Mouse (Mus musculus) bone marrow, adult 2 months (tissue): ENCODE measurements around the gene Igsf23. TPM values are rescaled to one million over a fixed set of nuclear protein-coding genes. Genes with fewer than 3 reads are reported as not detected.

Experiments used
- H3K27ac ChIP-seq: fragments of 200-500 bp; 2 replicates; pipeline ENCODE4 v1.5.1; 2012; ENCODE audit warnings: low read depth, mild to moderate bottlenecking, control low read depth, inconsistent platforms, low read length; ENCODE audit not compliant: control insufficient read depth, poor library complexity, insufficient read depth
- H3K4me1 ChIP-seq: fragments of 200-500 bp; 2 replicates; pipeline ENCODE4 v1.6.1; 2011; ENCODE audit warnings: low read length; ENCODE audit not compliant: control insufficient read depth, insufficient read depth
- H3K4me3 ChIP-seq: fragments of 200-500 bp; replicated peaks from 2 replicates; pipeline ENCODE3; 2011; ENCODE audit warnings: mild to moderate bottlenecking, low read depth, low read length, control low read depth; ENCODE audit not compliant: control insufficient read depth
- CTCF ChIP-seq: fragments of 200-500 bp; IDR thresholded peaks from 2 replicates; pipeline ENCODE4 v1.5.1; 2011; ENCODE audit warnings: low read length, control low read depth; ENCODE audit not compliant: control insufficient read depth, insufficient read depth
- POLR2A ChIP-seq: fragments of 200-500 bp; IDR thresholded peaks from 2 replicates; pipeline ENCODE4 v1.6.1; 2011; ENCODE audit warnings: low read depth, mild to moderate bottlenecking, control low read depth, low read length, borderline replicate concordance; ENCODE audit not compliant: control insufficient read depth
- WGBS: fragments of 180-500 bp; shearing (Covaris S2); methylation state at CpG from one replicate; pipeline ENCODE4 v1.1.7; 2018; 5-methylcytosine and 5-hydroxymethylcytosine counted together
- polyA plus RNA-seq: library from polyadenylated mRNA; stranded (reverse); fragments of >200 nt; gene quantifications from 2 replicates; pipeline ENCODE4 v1.2.4, GENCODE M21; 2011; ENCODE audit warnings: low replicate concordance; ENCODE audit not compliant: missing spikeins, insufficient read depth, insufficient read length

Gene Igsf23
- polyA plus RNA-seq, 1 experiment, result not detected

- H3K4me3 ChIP-seq, result no peak overlapping the region
- H3K4me1 ChIP-seq, result peaks cover 1% of the 10 kb centered on the region; the same call in 1 of the 2 replicates
- WGBS, result 89% methylated on average over 5 of the region's 5 CpGs
- no peak for TF ChIP-seq CTCF
- TF ChIP-seq POLR2A, result no peak
- H3K27ac ChIP-seq, result no peak overlapping the region
Observed at GRCm38 (mm10) chr7:19928486-19928885, 22.1 kb downstream of the Igsf23 start.

- H3K4me3 ChIP-seq, result no peak overlapping the region
- no peak overlapping the region for H3K27ac ChIP-seq
- TF ChIP-seq POLR2A (no peak), CTCF (no peak)
- H3K4me1 ChIP-seq, result peaks cover 2% of the 10 kb centered on the region; the same call in 1 of the 2 replicates
- WGBS, result 15% methylated on average over 2 of the region's 2 CpGs
Observed at GRCm38 (mm10) chr7:19926849-19927480, 23.6 kb downstream of the Igsf23 start.

- TF ChIP-seq POLR2A (no peak), CTCF (no peak)
- 81% methylated on average over 1 of the region's 1 CpGs for WGBS
- H3K4me3 ChIP-seq, result no peak overlapping the region
- H3K4me1 ChIP-seq, result peaks cover 2% of the 10 kb centered on the region; the same call in 1 of the 2 replicates
- no peak overlapping the region for H3K27ac ChIP-seq
Observed at GRCm38 (mm10) chr7:19925376-19925775, 25.2 kb downstream of the Igsf23 start.

GRCm38 (mm10) chr7:19923797-19924196 lies 26.8 kb downstream of the Igsf23 start:
- WGBS, result 27% methylated on average over 10 of the region's 15 CpGs
- peaks cover 2% of the 10 kb centered on the region; the same call in 1 of the 2 replicates for H3K4me1 ChIP-seq
- no peak overlapping the region for H3K27ac ChIP-seq

GRCm38 (mm10) chr7:19923354-19923753 lies 27.2 kb downstream of the Igsf23 start:
- no peak overlapping the region for H3K27ac ChIP-seq

More at GRCm38 (mm10) chr7:19923797-19924196, 26.8 kb downstream of the Igsf23 start:
- no peak overlapping the region for H3K4me3 ChIP-seq
- TF ChIP-seq CTCF, result no peak
- no peak for TF ChIP-seq POLR2A

GRCm38 (mm10) chr7:19920506-19921261 lies 29.9 kb downstream of the Igsf23 start, which contains the start of gene Pvr:
Gene Pvr (minus strand): TSS chr7:19921160.
- whole genome bisulfite sequencing, result under 1% methylated on average over 60 of the region's 60 CpGs
- H3K27ac ChIP-seq, result no peak within 1 kb of the TSS
- peak within 1 kb of the TSS; percentile 70 for H3K4me3 ChIP-seq
- H3K4me1 ChIP-seq, result peaks cover 2% of the 10 kb centered on the region; the same call in 1 of the 2 replicates
- no peak; the same call in 1 of the 2 replicates for TF ChIP-seq CTCF
- TF ChIP-seq POLR2A, result peak; percentile 54; the same call in 1 of the 2 replicates

More at GRCm38 (mm10) chr7:19923354-19923753, 27.2 kb downstream of the Igsf23 start:
- TF ChIP-seq CTCF (no peak), POLR2A (no peak)
- H3K4me3 ChIP-seq, result no peak overlapping the region
- peaks cover 2% of the 10 kb centered on the region; the same call in 1 of the 2 replicates for H3K4me1 ChIP-seq
- WGBS, result 11% methylated on average over 2 of the region's 2 CpGs

GRCm38 (mm10) chr7:19920166-19920505 lies 30.4 kb downstream of the Igsf23 start:
- WGBS, result 38% methylated on average over 4 of the region's 4 CpGs
- Histone ChIP-seq H3K27ac (no peak overlapping the region), H3K4me3 (peak overlapping the region; percentile 70), H3K4me1 (peaks cover 2% of the 10 kb centered on the region; the same call in 1 of the 2 replicates)
- TF ChIP-seq CTCF (no peak), POLR2A (no peak)

GRCm38 (mm10) chr7:19914558-19914957 lies 36.0 kb downstream of the Igsf23 start:
- Histone ChIP-seq H3K4me3 (no peak overlapping the region), H3K27ac (no peak overlapping the region), H3K4me1 (no peaks in the 10 kb centered on the region)
- no peak for TF ChIP-seq POLR2A
- TF ChIP-seq CTCF, result no peak
- 88% methylated on average over 7 of the region's 7 CpGs for WGBS
